Mouse (Mus musculus) small intestine, adult 2 months (tissue): Measurements from ENCODE around the gene Cdh6. TPM values are rescaled to one million over a fixed set of nuclear protein-coding genes. Genes with fewer than 3 reads are reported as not detected.

Experiments used
- H3K27ac ChIP-seq: fragments of 200-500 bp; 2 replicates; pipeline ENCODE4 v1.5.1; 2012; ENCODE audit warnings: low read depth, low read length, control low read depth, inconsistent platforms; ENCODE audit not compliant: insufficient read depth
- H3K27me3 ChIP-seq: fragments of 200-500 bp; 2 replicates; pipeline ENCODE4 v1.6.1; 2012; ENCODE audit warnings: mild to moderate bottlenecking, moderate library complexity, low read length, inconsistent platforms; ENCODE audit not compliant: control insufficient read depth, insufficient read depth
- H3K36me3 ChIP-seq: fragments of 200-500 bp; 2 replicates; pipeline ENCODE4 v1.6.1; 2012; ENCODE audit warnings: mild to moderate bottlenecking, low read length, control low read depth, inconsistent platforms; ENCODE audit not compliant: control insufficient read depth, insufficient read depth
- H3K4me1 ChIP-seq: fragments of 200-500 bp; 2 replicates; pipeline ENCODE4 v1.6.1; 2012; ENCODE audit warnings: low read length, inconsistent platforms, mixed read lengths; ENCODE audit not compliant: control insufficient read depth, insufficient read depth, insufficient read length
- H3K4me3 ChIP-seq: fragments of 200-500 bp; 2 replicates; pipeline ENCODE4 v1.5.1; 2012; ENCODE audit warnings: low read depth, mild to moderate bottlenecking, control low read depth, inconsistent platforms, low read length, moderate library complexity
- POLR2A ChIP-seq: fragments of 200-500 bp; IDR thresholded peaks from 2 replicates; pipeline ENCODE4 v1.6.1; 2012; ENCODE audit warnings: low read depth, mild to moderate bottlenecking, control low read depth, inconsistent platforms, low read length, moderate library complexity
- WGBS: fragments of 180-500 bp; shearing (Covaris S2); methylation state at CpG from one replicate; pipeline ENCODE4 v1.1.7; 2018; 5-methylcytosine and 5-hydroxymethylcytosine counted together
- polyA plus RNA-seq: library from polyadenylated mRNA; depleted of rRNA; stranded (reverse); fragments of >200 nt; gene quantifications from 2 replicates; pipeline ENCODE4 v1.2.3, GENCODE M21; 2012

The Cdh6 gene
- polyA plus RNA-seq, 1 experiment, result 0.14 TPM

GRCm38 (mm10) chr15:12994563-12995359 lies 178.7 kb downstream of the Cdh6 start:
- 62% methylated on average over 9 of the region's 9 CpGs for WGBS
- H3K27me3 ChIP-seq, result no peaks in the 10 kb centered on the region
- H3K36me3 ChIP-seq, result no peaks in the 10 kb centered on the region
- no peak overlapping the region for H3K27ac ChIP-seq
- TF ChIP-seq POLR2A, result no peak
- H3K4me1 ChIP-seq, result no peaks in the 10 kb centered on the region
- no peak overlapping the region for H3K4me3 ChIP-seq
